Mouse (Mus musculus) midbrain, postnatal 0 days (tissue): Measurements from ENCODE around the gene Zdhhc17. TPM values are rescaled to one million over a fixed set of nuclear protein-coding genes. Genes with fewer than 3 reads are reported as not detected.

Experiments
- ATAC-seq: fragments of 200-750 bp; cut with Nextera tagmentation; 2 replicates; pipeline ENCODE4 v1.8.0; 2017; ENCODE audit warnings: moderate number of reproducible peaks, mild to moderate bottlenecking, moderate TSS enrichment, moderate library complexity; ENCODE audit not compliant: low FRiP score
- DNase-seq: peaks from one replicate; pipeline ENCODE4 v3.0.0-alpha.2; 2015; ENCODE audit warnings: low spot score
- H3K27ac ChIP-seq: fragments of 300-500 bp; sonication (generic); 2 replicates; pipeline ENCODE4 v1.5.1; 2014; ENCODE audit warnings: low read depth, mild to moderate bottlenecking, low read length, mixed read lengths
- H3K27me3 ChIP-seq: fragments of 300-500 bp; sonication (generic); 2 replicates; pipeline ENCODE4 v1.6.1; 2014; ENCODE audit warnings: low read length, control low read depth, mixed read lengths; ENCODE audit not compliant: insufficient read depth
- H3K36me3 ChIP-seq: fragments of 300-500 bp; sonication (generic); 2 replicates; pipeline ENCODE4 v1.6.1; 2014; ENCODE audit warnings: low read length, control low read depth, mixed read lengths; ENCODE audit not compliant: insufficient read depth
- H3K4me1 ChIP-seq: fragments of 300-500 bp; sonication (generic); 2 replicates; pipeline ENCODE4 v1.6.1; 2014; ENCODE audit warnings: mild to moderate bottlenecking, control low read depth, antibody characterized with exemption, low read length, mixed read lengths; ENCODE audit not compliant: insufficient read depth
- H3K4me2 ChIP-seq: fragments of 300-500 bp; sonication (generic); 2 replicates; pipeline ENCODE4 v1.6.1; 2014; ENCODE audit warnings: low read depth, mild to moderate bottlenecking, low read length, mixed read lengths; ENCODE audit not compliant: poor library complexity, severe bottlenecking
- H3K4me3 ChIP-seq: fragments of 300-500 bp; sonication (generic); 2 replicates; pipeline ENCODE4 v1.5.1; 2014; ENCODE audit warnings: low read depth, mild to moderate bottlenecking, low read length, moderate library complexity
- H3K9ac ChIP-seq: fragments of 300-500 bp; sonication (generic); replicated peaks from 2 replicates; pipeline ENCODE4 v1.6.1; 2014; ENCODE audit warnings: mild to moderate bottlenecking, low read length, moderate library complexity, mixed read lengths; ENCODE audit not compliant: poor library complexity, severe bottlenecking
- H3K9me3 ChIP-seq: fragments of 300-500 bp; sonication (generic); 2 replicates; pipeline ENCODE4 v1.6.1; 2016; ENCODE audit warnings: low read length, control low read depth
- CTCF ChIP-seq: IDR thresholded peaks from 2 replicates; pipeline ENCODE4 v1.5.1; 2016; ENCODE audit warnings: antibody characterized with exemption, mild to moderate bottlenecking
- WGBS: fragments of 180-500 bp; shearing (Covaris S2); extraction: QIAGEN DNeasy Blood & Tissue Kit; methylation state at CpG from one replicate; pipeline ENCODE4 v1.1.7; 2014; 5-methylcytosine and 5-hydroxymethylcytosine counted together
- polyA plus RNA-seq: library from polyadenylated mRNA; unstranded; fragments of >200 nt; fragmentation: Nextera tagmentation; extraction: Ambion mirVana; gene quantifications from 2 replicates; pipeline ENCODE4 v1.2.1, GENCODE M21; 2015
- total RNA-seq: library from RNA; depleted of rRNA; stranded (reverse); fragments of >200 nt; gene quantifications from 2 replicates; pipeline ENCODE4 v1.2.3, GENCODE M21; 2014

The Zdhhc17 gene
- total and polyA plus RNA-seq, 2 experiments from 2014 or later = 44.8 to 60.9 TPM

GRCm38 (mm10) chr10:110939717-110940116 is 70.2 kb downstream of the Zdhhc17 start:
- no peak for TF ChIP-seq CTCF
- Histone ChIP-seq H3K4me1 (no peaks in the 10 kb centered on the region), H3K9ac (no peak overlapping the region), H3K27ac (no peak overlapping the region), H3K4me2 (no peak overlapping the region), H3K9me3 (no peaks in the 10 kb centered on the region), H3K27me3 (no peaks in the 10 kb centered on the region), H3K36me3 (peaks cover 7% of the 10 kb centered on the region), H3K4me3 (no peak overlapping the region)
- DNase-seq (peak; percentile 45), ATAC-seq (no peak)
- 77% methylated on average over 4 of the region's 4 CpGs for WGBS

- Histone ChIP-seq H3K4me2 (no peak overlapping the region), H3K9ac (no peak overlapping the region), H3K27me3 (no peaks in the 10 kb centered on the region), H3K36me3 (peaks cover 4% of the 10 kb centered on the region; the same call in 1 of the 2 replicates), H3K4me1 (no peaks in the 10 kb centered on the region), H3K9me3 (no peaks in the 10 kb centered on the region), H3K27ac (no peak overlapping the region), H3K4me3 (no peak overlapping the region)
- ATAC-seq = no peak
- peak; percentile 58 for DNase-seq
- no peak for TF ChIP-seq CTCF
- WGBS = 85% methylated on average over 19 of the region's 19 CpGs
Measured at GRCm38 (mm10) chr10:110938841-110939549, 70.9 kb downstream of the Zdhhc17 start.

- Histone ChIP-seq H3K4me1 (no peaks in the 10 kb centered on the region), H3K9ac (no peak overlapping the region), H3K27me3 (no peaks in the 10 kb centered on the region), H3K9me3 (no peaks in the 10 kb centered on the region), H3K4me2 (no peak overlapping the region), H3K36me3 (peaks cover 4% of the 10 kb centered on the region; the same call in 1 of the 2 replicates), H3K4me3 (no peak overlapping the region), H3K27ac (no peak overlapping the region)
- TF ChIP-seq CTCF = no peak
- no peak for DNase-seq
- 91% methylated on average over 7 of the region's 7 CpGs for WGBS
- ATAC-seq = no peak
Measured at GRCm38 (mm10) chr10:110938361-110938760, 71.6 kb downstream of the Zdhhc17 start.

DNA sequence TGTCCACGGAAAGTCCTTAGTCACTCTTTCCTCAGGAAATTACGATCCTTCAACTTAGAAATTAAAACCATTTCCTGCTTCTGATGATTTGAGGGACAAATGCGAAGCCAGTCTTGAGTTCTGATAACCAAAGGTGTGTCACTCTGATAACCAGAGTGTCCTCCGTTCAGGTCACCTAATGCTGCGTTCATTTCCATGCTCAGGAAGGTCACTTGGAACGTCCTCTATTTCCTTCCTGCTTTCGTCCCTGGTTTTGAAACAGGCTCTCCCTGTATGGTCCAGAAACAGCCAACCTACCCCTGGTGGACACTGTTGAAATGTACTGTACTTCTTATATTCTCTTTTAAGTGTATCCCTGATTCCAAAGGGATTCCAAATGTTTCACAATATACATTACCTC is 74.3 kb downstream of the Zdhhc17 start:
- Histone ChIP-seq H3K4me1 (no peaks in the 10 kb centered on the region), H3K4me3 (no peak overlapping the region), H3K36me3 (no peaks in the 10 kb centered on the region; the same call in 1 of the 2 replicates), H3K9me3 (no peaks in the 10 kb centered on the region), H3K4me2 (no peak overlapping the region), H3K27me3 (no peaks in the 10 kb centered on the region), H3K27ac (no peak overlapping the region), H3K9ac (no peak overlapping the region)
- peak; percentile 40; the same call in 1 of the 2 replicates for TF ChIP-seq CTCF
- 84% methylated on average over 7 of the region's 7 CpGs for WGBS
- DNase-seq (no peak), ATAC-seq (no peak)

- Histone ChIP-seq H3K4me3 (no peak overlapping the region), H3K4me2 (no peak overlapping the region), H3K4me1 (no peaks in the 10 kb centered on the region), H3K36me3 (no peaks in the 10 kb centered on the region; the same call in 1 of the 2 replicates), H3K9ac (no peak overlapping the region), H3K27ac (no peak overlapping the region), H3K27me3 (no peaks in the 10 kb centered on the region), H3K9me3 (no peaks in the 10 kb centered on the region)
- no peak for DNase-seq
- WGBS = 94% methylated on average over 11 of the region's 11 CpGs
- no peak for TF ChIP-seq CTCF
- no peak for ATAC-seq
Measured at GRCm38 (mm10) chr10:110935081-110935480, 74.9 kb downstream of the Zdhhc17 start.

DNA sequence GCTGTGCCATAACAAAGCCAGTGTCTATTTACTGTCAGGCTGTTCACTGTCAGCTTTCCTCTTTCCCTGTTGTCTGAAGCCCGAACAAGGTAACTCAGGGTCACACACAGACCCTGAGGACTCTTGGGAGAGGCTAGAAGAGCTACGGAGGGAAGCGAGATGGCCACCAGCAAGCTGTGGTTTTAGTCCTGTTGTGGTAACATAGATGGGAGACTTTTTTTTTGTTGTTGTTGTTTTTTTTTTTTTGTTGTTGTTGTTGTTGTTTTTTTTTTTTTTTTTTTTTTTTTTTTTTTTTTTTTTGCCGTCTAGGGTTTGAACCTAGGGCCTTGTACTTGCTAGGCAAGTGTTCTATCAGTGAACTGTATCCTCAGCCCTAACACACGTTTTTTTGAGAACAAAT is 76.4 kb downstream of the Zdhhc17 start:
- H3K27ac ChIP-seq = no peak overlapping the region
- H3K4me1 ChIP-seq = no peaks in the 10 kb centered on the region
- no peak overlapping the region for H3K4me2 ChIP-seq
- no peak overlapping the region for H3K9ac ChIP-seq
- H3K9me3 ChIP-seq = no peaks in the 10 kb centered on the region
- TF ChIP-seq CTCF = no peak
- no peak overlapping the region for H3K4me3 ChIP-seq
- DNase-seq = no peak
- 80% methylated on average over 5 of the region's 5 CpGs for WGBS
- no peaks in the 10 kb centered on the region; the same call in 1 of the 2 replicates for H3K36me3 ChIP-seq
- no peaks in the 10 kb centered on the region for H3K27me3 ChIP-seq
- no peak for ATAC-seq
